Mouse (Mus musculus) stomach, embryonic 16.5 days (tissue): ENCODE data around the gene Palmd. TPM values are rescaled to one million over a fixed set of nuclear protein-coding genes. Genes with fewer than 3 reads are reported as not detected.

ENCODE experiments used
- ATAC-seq: fragments of 200-750 bp; cut with Nextera tagmentation; 2 replicates; pipeline ENCODE4 v1.8.0; 2017; ENCODE audit warnings: moderate number of reproducible peaks, moderate TSS enrichment; ENCODE audit not compliant: insufficient read depth, low FRiP score
- H3K27ac ChIP-seq: fragments of 300-500 bp; sonication (generic); 2 replicates; pipeline ENCODE4 v1.5.1; 2014; ENCODE audit warnings: low read length
- H3K27me3 ChIP-seq: fragments of 300-500 bp; sonication (generic); 2 replicates; pipeline ENCODE4 v1.6.1; 2014; ENCODE audit warnings: low read length, control low read depth, mixed read lengths; ENCODE audit not compliant: control insufficient read depth, insufficient read depth
- H3K36me3 ChIP-seq: fragments of 300-500 bp; sonication (generic); 2 replicates; pipeline ENCODE4 v1.6.1; 2014; ENCODE audit warnings: low read length; ENCODE audit not compliant: control insufficient read depth, insufficient read depth
- H3K4me1 ChIP-seq: fragments of 300-500 bp; sonication (generic); 2 replicates; pipeline ENCODE4 v1.6.1; 2014; ENCODE audit warnings: low read length, control low read depth, mixed read lengths; ENCODE audit not compliant: control insufficient read depth, insufficient read depth
- H3K4me2 ChIP-seq: fragments of 300-500 bp; sonication (generic); 2 replicates; pipeline ENCODE4 v1.6.1; 2014; ENCODE audit warnings: low read depth, low read length, mixed read lengths
- H3K4me3 ChIP-seq: fragments of 300-500 bp; sonication (generic); replicated peaks from 2 replicates; pipeline ENCODE4 v1.5.1; 2014; ENCODE audit warnings: mild to moderate bottlenecking, low read length
- H3K9ac ChIP-seq: fragments of 300-500 bp; sonication (generic); 2 replicates; pipeline ENCODE4 v1.6.1; 2014; ENCODE audit warnings: low read length
- H3K9me3 ChIP-seq: fragments of 300-500 bp; sonication (generic); replicated peaks from 2 replicates; pipeline ENCODE4 v1.6.1; 2016; ENCODE audit warnings: low read length, control low read depth; ENCODE audit not compliant: control insufficient read depth
- WGBS: fragments of 180-500 bp; shearing (Covaris S2); extraction: QIAGEN DNeasy Blood & Tissue Kit; methylation state at CpG from one replicate; pipeline ENCODE4 v1.1.7; 2014; 5-methylcytosine and 5-hydroxymethylcytosine counted together
- polyA plus RNA-seq: library from polyadenylated mRNA; unstranded; fragments of >200 nt; fragmentation: Nextera tagmentation; extraction: Ambion mirVana; gene quantifications from 2 replicates; pipeline ENCODE4 v1.2.1, GENCODE M21; 2015

The Palmd gene
- polyA plus RNA-seq, 1 experiment from 2014 or later = 9.5 TPM

DNA sequence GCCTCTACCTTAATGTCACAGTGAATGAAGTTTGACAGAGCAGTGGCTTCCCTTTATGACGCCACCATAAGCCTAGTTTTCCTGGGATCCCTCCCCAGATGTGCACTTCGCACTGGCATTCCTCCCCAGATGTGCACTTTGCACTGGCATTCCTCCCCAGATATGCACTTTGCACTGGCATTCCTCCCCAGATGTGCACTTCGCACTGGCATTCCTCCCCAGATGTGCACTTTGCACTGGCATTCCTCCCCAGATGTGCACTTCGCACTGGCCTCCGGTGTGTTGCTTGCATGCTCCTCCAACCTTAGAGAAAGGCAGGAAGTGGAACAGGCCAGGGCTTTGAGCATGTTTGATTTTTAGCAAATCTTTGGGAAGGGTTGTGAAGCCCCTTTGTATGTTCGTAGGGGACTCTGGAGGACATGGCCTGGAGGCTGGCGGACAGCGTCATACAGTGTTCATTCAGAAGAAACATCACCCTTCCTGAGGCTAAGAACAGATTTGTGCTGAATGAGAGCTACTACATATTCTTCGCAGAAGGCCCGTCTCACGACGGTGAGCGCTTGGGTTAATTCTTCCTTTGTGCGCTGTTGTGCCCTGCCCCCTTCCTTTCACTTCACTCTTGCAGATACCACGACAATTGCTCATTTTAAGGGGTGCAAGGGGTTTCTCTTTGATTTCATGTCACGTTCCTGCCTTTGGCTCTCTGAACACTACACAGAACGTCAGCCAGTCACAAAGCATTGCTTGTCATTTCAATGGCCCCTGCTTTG, 77.2 kb downstream of the Palmd start:
- Histone ChIP-seq H3K36me3 (no peaks in the 10 kb centered on the region), H3K4me1 (no peaks in the 10 kb centered on the region), H3K27me3 (no peaks in the 10 kb centered on the region), H3K4me3 (no peak overlapping the region), H3K4me2 (no peak overlapping the region), H3K9ac (no peak overlapping the region), H3K27ac (no peak overlapping the region), H3K9me3 (no peaks in the 10 kb centered on the region)
- 88% methylated on average over 17 of the region's 17 CpGs for WGBS
- ATAC-seq = no peak

DNA sequence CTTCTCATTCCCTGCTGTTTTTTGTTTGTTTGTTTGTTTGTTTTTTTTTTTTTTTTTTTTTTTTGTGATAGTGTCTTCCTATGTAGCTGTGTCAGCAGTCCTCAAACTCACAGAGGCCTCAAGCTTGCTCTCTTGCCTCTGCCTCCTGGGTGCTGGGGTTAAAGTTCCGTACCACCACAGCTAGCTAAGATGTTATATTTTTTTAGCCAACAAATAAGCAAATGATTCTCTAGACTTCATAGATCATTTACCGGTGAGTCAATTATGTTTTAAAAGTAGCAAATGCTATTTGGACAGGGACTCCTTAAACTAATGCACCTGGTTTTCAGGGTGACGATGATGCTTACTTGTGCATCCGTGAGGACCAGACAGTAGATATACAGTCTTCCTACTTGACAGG, 78.2 kb downstream of the Palmd start:
- ATAC-seq = no peak
- Histone ChIP-seq H3K4me2 (no peak overlapping the region), H3K36me3 (no peaks in the 10 kb centered on the region), H3K4me1 (no peaks in the 10 kb centered on the region), H3K4me3 (no peak overlapping the region), H3K27ac (no peak overlapping the region), H3K27me3 (no peaks in the 10 kb centered on the region), H3K9me3 (no peaks in the 10 kb centered on the region), H3K9ac (no peak overlapping the region)
- 95% methylated on average over 4 of the region's 4 CpGs for WGBS

DNA sequence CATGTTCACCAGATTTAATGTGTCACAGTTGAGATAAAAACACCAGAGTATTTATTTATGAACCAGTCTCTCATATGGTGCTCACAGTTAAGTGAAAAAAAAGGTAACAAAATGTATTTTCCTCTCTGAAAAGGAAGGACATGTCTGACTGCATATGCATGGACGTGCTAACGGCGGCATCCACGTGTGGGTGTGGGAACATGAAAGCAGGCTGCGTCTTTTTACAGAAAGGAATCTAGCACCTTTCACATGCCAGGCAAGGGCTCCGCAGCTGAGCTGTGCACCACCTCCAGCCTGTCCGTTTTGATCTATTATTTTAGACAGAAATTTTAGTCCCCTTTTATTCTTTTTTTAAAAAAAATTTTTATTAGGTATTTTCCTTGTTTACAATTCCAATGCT, 79.4 kb downstream of the Palmd start:
- H3K4me1 ChIP-seq = no peaks in the 10 kb centered on the region
- ATAC-seq = no peak

DNA sequence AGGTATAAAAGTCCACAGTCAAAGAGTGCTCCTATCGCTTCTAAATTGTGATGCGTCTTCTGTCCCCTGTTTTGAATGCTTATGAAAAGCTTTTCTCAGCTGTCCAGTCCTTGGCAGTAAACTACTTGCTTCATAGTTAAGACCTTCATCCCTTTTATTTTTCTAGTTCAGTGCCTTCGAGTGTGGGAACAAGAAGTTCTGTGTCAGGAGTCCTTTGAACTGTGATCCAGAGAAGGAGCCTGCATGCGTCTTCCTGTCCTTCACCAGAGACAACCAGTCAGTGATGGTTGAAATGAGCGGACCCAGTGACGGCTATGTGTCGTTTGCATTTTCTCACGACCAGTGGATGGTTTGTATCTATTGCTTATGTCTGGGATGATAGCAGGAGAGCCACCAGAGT, 83.8 kb downstream of the Palmd start:
- Histone ChIP-seq H3K4me1 (no peaks in the 10 kb centered on the region), H3K27me3 (no peaks in the 10 kb centered on the region), H3K9ac (no peak overlapping the region), H3K4me2 (no peak overlapping the region), H3K36me3 (0 out of 2 replicates have a peak, but pooled peaks cover 5% of the 10 kb centered on the region), H3K27ac (no peak overlapping the region), H3K9me3 (no peaks in the 10 kb centered on the region), H3K4me3 (no peak overlapping the region)
- 91% methylated on average over 8 of the region's 8 CpGs for WGBS
- no peak for ATAC-seq

More for the DNA sequence above, 79.4 kb downstream of the Palmd start:
- no peaks in the 10 kb centered on the region for H3K36me3 ChIP-seq
- H3K9ac ChIP-seq = no peak overlapping the region
- no peak overlapping the region for H3K4me3 ChIP-seq
- no peak overlapping the region for H3K4me2 ChIP-seq
- 87% methylated on average over 7 of the region's 7 CpGs for WGBS
- no peak overlapping the region for H3K27ac ChIP-seq
- no peaks in the 10 kb centered on the region for H3K9me3 ChIP-seq
- no peaks in the 10 kb centered on the region for H3K27me3 ChIP-seq

DNA sequence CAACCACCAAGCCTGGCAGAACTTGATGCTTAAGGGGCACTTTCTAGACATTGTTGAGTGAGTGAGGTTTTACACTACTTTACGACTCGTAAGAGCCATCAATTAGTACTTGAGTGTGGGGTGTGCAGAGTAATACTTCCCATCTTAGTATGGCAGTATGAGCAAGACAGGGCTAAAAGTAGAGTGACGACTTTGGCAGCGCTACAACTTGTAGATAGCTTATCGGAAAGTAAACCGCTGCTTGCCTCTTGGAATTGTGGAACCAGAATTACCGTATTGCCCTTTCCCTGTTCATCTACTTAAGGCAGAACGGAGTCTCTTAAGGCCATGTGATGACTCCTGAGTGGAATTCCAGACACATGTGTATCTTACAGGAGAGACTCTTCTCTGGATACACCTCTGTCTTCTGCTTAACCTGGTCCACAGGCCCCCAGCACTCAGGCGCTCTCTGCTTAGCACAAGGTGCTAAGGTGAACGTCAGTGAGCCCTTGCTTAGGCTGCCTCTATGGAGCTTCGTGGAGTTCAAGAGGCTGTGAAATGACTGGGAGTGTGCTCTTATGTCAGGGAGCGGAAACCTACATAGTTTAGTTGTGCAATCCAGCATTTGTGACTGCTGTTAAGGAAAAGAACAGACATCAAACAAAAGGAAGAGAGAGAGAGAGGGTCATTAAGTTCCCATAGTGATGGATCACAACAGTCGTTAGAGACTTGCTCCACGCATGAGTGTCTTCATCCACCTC, 86.4 kb downstream of the Palmd start:
- Histone ChIP-seq H3K4me2 (no peak overlapping the region), H3K9me3 (no peaks in the 10 kb centered on the region), H3K27me3 (no peaks in the 10 kb centered on the region), H3K27ac (no peak overlapping the region), H3K4me1 (no peaks in the 10 kb centered on the region), H3K9ac (no peak overlapping the region), H3K4me3 (no peak overlapping the region), H3K36me3 (0 out of 2 replicates have a peak, but pooled peaks cover 5% of the 10 kb centered on the region)
- ATAC-seq = no peak
- WGBS = 87% methylated on average over 14 of the region's 14 CpGs

DNA sequence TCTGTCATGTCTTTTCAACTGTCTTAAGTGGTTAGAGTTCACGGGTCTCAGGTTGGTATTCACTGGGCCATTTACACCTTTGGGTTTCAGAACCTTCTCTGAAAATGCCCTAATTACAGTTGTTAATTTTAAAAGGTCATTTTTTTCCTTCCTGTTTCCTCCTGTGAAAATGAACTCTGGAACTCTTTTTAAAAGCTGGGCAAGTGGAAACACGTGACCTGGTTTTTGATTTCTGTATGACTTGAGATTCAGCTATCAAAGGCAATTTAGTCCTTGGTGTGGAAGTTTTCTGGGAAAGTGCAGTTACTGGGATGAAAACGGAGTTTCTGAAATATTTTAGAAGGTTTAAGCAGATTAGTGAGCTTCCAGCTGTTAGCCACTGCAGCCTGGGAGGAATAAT, 98.4 kb downstream of the Palmd start:
- ATAC-seq = no peak
- no peaks in the 10 kb centered on the region for H3K36me3 ChIP-seq
- no peak overlapping the region for H3K9ac ChIP-seq
- H3K9me3 ChIP-seq = no peaks in the 10 kb centered on the region
- H3K27ac ChIP-seq = no peak overlapping the region
- 53% methylated on average over 3 of the region's 3 CpGs for WGBS
- H3K27me3 ChIP-seq = no peaks in the 10 kb centered on the region
- no peak overlapping the region for H3K4me3 ChIP-seq
- H3K4me1 ChIP-seq = 0 out of 2 replicates have a peak, but pooled peaks cover 1% of the 10 kb centered on the region
- H3K4me2 ChIP-seq = no peak overlapping the region

Other genes starting within 250 kb of the Palmd start
- gene Agl, start 160.8 kb downstream of the Palmd start, polyA plus RNA-seq = 14.6 and 28.1 TPM in 2 replicates
- gene Frrs1, start 109.5 kb downstream of the Palmd start, polyA plus RNA-seq = 41.8 and 48.6 TPM in 2 replicates
- not detected in 2 replicates for gene 4930455H04Rik, start 720 bp downstream of the Palmd start, polyA plus RNA-seq